Mouse (Mus musculus) frontal cortex, postnatal 25 days (tissue): ENCODE results near the gene H3f3a.

Experiments used
- DNase-seq, 2 experiments: peaks; one replicate each; pipeline ENCODE4 v3.0.0; 2022; ENCODE audit warnings: low spot score in 2 of 2

Gene H3f3a

DNA sequence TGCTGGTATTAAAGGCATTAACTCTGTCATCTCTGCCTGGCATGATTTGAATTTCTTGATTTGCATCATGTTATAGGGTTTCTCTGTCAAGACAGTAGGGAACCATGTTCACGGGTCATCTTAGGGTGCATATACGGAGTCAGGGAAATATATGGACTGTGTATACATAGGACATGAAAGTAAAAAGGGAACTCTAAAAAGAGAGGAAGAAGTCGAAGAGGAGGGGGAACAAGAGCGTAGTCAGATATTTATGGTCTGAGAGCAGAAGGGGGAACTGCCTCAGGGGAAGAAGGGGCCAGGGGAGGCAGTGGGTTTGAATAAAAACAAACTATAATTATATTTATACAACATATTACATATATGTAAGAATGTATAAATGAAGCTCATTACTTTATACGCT, 8.5 kb upstream of the H3f3a start:
- no peak for DNase-seq

DNA sequence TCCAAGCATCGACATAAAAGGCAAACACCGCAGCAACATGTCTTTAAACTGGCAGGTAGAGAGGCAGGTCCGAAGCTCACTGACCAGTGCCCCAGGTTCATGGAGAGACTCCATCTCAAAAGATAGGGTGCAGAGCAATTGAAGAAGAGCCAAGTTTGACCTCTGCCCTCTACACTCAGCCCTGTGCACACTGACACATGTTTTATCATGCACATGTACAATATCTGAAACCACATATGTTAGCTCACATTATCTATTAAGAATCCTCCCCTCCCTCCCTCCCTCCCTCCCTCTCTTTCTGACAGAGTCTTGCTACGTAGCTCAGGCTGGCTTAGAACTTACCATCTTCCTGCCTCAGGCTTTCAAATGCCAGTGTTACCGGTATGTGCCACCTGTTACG, 7.4 kb upstream of the H3f3a start:
- DNase-seq: no peak

DNA sequence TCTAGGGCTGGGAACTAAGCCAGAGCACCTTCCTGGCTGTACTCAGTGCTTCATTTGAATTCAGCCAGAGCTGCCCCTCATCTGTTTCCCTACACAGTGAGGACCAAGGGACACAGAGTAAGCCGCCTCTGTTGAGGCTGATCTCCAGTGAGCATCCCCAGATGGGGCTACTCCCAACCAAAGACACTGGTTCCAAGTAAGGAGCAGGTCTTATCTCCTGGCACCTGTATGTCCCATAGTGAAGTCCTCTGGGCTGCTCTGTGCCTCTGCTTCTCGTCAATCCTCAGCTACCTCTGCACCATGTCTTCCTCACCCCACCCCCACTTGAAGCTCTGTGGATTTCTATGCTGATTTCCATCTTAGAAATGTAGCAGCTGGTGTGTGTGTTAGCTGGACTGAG, 4.3 kb upstream of the H3f3a start:
- no peak for DNase-seq

DNA sequence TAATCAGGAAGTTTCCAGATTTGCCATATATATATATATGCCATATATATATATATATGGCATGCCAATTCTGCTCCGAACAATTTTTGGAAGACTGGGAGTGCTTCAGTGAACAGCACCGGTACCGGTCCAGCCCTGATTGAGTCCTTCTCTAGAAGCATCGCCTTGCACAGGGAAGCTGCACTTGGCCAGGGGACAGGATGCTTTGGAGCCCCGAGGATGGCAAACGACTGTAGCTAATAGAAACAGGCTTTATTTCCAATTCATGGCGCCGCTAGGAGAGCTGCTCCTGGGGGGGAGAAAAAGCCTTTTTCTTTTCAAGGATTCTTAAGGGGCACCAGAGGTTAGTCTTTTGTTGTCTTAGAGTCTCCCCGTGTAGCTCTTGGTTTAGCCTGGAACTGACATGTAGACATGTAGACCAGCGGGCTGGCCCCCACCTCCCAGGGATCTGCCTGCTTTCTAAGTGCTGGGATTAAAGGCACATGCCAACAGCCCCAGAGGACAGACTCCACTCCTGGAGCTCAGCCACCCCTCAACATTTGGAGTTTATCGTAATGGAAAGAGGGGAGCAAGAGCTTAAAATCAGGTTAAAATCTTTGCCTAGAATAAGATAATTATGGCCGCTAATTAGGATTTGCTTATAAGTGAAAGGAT, 1.8 kb upstream of the H3f3a start:
- DNase-seq: no peak

DNA sequence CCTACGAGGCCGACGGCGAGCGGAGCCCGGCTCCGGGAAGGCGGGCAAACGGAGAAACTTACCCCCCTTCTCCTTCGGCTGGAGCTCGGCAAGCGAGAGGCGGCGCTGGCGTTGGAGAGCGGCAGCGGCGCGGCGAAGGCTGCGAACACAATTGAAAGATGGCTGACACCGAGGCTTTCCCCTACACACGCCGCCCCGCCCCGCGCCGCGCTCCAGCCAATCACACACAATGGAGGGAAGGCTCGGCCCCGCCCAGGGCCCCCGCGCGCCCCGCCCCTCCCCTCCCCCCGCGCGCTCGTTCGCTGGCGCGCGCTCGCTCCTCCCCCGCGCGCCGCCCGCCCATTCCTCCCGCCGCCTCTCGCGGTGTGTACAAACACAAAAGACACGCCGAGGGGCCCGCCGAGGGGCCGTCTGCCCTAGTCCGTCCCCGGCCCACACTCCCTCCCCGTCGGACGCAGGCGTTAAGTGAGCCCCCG, 296 bp downstream of the H3f3a start:
- DNase-seq: peak; percentile 86 to 89

DNA sequence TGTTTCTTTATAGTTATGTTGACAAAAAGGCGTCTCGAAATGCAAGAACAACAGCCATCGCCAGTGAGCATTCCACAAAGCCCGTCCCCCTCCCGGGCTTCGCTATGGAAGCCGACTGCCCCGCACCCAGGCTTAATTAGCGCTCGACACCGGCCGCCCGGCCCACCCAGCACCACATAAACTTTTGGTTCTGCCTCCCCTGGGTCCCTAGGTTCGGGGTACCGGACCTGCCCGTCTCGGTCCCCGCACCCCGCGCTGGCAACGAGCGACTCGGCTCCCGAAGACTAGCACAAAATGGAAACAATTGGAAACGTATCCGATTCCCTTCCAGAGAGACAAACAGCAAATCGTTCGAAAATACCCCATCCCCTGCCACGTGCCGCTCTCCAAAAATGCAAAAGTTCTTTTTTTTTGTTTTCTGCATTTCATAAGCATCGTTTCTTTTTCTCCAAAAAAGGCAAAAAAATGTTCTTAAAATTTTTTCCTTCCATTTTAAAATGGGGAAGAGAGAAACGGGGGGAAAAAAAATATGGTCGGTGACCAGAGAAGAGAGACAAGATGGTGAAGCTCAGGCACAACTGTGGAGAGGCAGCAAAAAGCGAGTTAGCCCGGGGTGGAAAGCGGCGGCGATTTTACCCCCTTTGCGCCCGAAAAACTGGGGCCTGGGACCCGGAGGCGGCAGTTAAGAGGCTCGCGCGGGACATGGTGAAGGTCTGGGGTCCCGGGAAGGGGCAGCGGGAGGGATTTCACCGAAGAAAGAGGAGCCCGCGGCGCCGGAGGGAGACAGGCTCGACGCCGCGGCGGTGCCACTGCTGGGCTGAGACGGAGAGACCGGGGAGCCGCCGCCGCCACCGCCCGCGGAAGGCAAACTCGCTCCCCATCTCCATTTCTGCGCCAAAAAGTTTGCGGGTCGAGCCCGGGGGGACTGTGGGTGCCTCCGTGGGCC, 1.0 kb downstream of the H3f3a start:
- peak; percentile 16 to 49 for DNase-seq

DNA sequence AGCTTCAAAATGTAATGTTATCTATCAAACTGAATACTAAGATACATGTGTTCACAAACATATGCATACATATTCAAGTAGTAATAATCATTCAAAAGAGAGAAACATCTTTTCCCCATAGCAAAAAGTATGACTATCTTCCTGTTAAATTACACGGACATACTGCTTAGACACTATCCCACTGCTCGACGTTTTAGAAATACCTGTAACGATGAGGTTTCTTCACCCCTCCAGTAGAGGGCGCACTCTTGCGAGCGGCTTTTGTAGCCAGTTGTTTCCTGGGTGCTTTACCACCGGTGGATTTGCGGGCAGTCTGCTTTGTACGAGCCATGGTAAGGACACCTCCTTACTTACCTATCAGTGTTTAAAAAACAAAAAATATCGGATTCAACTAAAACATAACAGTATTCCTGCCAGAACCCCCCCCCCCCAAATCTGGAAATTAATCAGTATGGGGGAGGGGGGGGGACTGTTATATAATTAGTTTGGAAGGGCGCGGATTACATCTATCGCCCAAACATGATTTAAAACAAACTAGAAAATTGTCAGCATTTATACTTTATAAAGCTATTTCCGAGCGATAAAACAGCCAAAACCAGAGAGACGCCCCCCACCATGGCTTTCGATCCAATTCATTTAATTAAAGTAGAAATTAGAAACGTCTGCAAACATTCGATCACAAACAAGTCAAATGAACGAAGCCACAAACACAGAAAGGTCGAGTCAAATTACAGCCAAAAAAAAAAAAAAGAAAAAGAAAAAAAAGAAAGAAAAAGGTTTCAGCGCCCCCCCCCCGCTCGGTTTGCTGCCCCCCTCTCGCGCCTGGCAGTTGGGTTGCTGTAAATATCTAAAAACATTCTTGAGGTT, 1.9 kb downstream of the H3f3a start:
- no peak for DNase-seq

DNA sequence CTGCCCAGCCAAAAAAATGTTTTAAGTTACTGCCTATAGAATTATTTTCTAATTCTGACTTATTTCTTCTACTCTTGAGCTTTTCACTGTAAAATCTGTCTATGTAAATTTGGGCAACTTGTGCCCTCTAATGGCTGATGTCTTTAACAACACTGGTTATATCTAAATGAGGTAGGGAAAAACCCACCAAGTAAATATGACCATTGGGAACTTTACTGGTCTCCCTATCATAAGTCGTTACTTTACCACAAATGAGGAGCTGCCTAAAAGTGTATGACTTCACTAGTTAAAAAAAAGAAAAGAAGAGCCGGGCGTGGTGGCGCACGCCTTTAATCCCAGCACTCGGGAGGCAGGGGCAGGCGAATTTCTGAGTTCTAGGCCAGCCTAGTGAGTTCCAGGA, 2.8 kb downstream of the H3f3a start:
- no peak for DNase-seq

DNA sequence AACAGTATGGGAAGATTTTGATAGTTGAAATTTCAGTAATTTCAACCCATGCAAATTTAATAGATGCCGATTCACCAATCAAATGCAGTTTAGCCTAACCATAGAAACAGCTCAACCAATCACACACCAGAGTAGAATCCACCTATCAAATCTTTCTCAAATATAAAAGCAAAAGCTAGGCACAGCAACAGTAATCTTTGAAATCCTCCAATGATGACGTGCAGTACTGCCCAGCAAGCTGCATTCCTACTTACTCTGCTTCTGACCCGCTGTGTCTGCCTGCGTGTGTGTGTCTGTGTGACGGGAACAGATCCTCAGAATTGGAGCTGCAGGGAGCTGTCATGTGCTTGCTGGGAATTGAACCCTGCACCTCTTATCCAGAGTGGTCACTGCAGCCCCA, 4.9 kb downstream of the H3f3a start:
- DNase-seq: no peak

DNA sequence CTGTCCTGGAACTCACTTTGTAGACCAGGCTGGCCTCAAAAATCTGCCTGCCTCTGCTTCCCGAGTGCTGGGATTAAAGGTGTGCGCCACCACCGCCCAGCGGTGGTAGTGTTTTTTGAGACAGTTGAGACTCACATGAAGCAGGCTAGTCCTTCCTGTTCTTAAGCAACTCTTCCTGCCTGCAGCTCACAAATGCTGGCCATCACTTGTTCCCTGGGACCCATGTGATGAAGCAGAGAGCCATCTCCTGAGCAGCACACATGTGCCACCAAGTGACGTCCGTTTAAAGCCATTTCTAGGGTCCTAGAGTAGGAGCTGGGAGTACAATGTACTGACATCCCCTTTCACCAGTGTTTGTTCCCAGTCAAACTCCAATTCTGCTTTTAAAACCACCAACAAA, 9.9 kb downstream of the H3f3a start:
- no peak for DNase-seq

DNA sequence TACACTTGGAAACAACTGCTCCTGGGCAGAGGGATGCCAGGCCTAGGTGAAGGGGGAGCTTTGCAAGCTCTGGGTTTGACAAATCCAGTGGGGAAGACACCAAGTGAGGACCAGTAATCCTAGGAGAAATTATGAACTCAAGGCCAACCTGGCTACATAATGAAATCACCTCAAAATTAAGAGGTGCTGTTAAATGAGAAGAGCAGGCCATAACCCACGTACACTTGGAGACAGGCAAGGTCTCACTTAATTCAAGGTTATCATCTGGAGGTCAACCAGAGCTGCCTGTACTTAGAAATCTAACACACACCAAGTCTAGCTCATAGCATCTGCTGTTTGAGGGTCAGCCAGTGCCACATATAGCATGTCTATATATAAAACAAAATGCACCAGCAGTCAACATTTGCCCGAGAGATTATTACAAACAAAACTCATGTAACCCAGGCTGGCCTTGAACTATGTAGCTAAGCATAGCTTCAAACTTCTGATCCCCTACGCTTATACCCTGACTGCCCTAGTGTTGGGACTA, 12.2 kb downstream of the H3f3a start:
- no peak for DNase-seq

DNA sequence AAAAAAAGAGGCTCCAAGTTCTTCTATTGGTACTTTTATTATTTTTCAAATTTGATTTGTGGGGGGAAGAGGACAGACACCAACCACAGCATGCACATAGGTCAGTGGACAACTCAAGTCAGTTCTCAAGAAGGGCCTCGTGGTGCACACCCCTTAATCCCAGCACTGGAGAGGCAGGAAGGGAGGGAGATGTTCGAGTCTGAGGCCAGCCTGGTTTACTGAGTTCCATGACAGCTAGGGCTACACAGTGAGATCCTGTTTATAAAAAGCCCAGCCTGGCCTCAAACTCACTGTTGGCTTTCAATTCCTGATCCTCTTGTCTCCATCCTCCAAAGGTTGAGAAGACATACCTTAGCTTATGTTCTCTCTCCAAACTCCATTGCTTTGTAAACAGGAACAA, 12.9 kb downstream of the H3f3a start:
- DNase-seq: no peak

DNA sequence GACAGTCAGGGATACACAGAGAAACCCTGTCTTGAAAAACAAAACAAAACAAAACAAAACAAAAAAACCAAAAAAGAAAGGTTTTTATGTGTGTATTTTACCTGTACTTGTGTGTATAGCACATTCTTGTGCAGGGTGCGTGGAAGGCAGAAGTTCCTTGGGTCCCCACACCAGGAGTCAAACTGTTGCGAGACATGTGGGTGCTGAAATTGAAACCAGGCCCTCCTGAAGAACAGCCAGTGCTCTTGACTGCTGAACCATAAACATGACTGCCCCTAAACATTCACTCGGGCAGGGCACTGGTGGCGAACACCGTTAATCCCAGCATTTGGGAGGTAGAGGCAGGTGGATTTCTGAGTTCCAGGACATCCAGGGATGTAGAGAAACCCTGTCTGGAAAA, 13.7 kb downstream of the H3f3a start:
- DNase-seq: no peak

DNA sequence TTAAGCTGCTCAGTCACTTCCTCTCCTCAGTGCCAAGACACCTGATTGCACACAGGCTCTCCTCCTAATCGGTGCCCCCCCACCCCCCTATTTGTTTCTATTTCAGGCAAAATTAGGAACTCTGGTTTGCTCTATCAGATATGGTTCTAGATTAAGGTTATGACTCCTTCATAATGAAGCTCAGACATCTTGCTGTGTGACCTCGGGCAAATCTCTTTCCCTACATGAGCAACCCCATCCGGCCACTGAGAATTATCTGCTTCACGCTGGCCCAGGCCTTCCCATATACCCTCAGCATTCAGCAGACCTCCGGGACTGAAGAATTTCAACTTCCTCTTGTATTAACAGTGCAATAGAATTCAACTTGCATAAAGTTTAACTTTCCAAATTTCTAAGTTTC, 14.5 kb downstream of the H3f3a start:
- no peak for DNase-seq

DNA sequence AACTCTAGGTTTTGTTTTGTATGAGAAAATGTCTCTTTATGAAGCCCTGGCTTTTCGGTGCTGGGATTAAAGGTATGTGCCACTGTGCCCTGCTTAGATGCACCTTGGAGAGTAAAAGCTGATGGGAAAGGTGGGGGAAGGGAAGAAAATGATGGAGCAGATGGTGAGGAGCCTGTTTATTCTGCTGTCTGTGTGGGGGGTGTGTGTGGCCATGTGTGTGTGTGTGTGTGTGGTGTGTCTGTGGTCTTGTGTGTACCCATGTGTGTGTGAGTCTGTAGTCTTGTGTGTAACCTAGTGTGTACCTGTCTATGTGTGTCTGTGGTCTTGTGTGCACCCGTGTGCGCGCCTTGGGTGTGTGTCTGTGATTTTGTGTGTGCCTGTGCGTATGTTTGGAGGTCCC, 15.1 kb downstream of the H3f3a start:
- DNase-seq: no peak

DNA sequence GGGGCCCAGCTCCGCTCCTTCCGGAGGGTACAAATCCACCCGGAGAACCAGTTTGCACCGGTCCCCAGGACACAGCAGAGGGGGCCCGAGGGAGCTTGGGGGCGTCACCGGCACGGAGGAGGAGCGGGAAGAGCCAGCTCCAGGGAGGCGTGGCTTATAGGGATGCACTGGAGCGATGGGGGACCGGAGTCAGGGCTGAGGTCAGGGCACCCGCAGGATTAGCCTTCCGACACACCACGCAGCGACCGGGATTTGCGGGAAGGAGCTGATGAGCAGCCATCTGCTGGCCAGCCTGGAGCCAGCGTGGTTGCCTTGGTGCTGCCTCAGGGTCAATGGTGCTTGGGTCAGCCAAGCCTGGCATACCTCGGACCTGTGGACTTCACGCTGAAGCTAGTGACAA, 19.6 kb downstream of the H3f3a start:
- DNase-seq: no peak

DNA sequence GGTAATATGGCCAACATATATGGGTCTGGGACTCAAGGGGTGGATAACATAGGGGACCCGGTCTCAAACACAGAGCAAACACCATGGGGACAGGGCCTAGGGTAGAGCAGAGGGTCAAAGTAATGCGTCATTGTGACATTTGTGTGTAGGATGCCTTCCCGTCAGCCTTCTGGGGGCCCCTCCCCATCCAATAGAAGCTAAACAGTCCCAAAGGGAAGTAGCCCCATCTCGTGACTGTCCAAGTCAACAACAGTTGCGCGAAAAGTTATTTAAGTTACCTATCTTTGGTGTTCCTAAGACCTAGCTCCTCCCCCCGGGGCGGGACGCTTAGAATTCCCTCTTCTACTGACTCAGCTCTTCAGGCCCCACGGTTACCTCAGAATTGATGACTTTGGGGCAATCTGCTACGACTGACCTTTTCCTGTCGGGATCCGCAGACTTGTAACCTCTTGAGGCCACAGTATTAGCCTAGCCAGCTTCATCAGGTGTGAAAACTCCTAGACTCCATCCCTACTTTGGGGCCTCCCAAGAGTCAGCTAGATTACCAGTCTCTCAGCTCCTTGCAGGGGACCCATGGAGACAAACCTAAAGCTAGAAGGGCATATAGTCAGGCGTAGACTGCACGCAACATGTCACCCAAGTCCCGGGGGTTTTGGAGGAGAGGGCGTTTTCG, 20.2 kb downstream of the H3f3a start:
- no peak for DNase-seq

DNA sequence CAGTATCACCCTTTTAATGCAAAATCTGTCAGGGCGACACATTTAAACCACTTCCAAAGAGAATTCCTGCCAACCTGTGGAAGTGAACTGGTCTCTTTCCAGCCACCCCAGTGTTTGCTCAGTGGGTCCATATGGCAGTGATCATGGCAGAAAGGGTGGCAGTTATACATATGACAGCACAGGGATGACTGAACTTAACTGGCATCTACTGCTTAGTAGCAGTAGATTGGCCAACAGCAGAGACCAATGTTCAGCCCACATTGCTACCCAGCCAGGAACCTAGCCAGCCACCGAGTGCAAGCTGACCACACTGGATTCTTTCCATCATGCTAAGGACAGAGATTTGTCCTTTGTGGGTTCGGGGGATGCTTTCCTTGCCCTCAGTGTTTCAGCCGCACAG, 20.9 kb downstream of the H3f3a start:
- DNase-seq: no peak

DNA sequence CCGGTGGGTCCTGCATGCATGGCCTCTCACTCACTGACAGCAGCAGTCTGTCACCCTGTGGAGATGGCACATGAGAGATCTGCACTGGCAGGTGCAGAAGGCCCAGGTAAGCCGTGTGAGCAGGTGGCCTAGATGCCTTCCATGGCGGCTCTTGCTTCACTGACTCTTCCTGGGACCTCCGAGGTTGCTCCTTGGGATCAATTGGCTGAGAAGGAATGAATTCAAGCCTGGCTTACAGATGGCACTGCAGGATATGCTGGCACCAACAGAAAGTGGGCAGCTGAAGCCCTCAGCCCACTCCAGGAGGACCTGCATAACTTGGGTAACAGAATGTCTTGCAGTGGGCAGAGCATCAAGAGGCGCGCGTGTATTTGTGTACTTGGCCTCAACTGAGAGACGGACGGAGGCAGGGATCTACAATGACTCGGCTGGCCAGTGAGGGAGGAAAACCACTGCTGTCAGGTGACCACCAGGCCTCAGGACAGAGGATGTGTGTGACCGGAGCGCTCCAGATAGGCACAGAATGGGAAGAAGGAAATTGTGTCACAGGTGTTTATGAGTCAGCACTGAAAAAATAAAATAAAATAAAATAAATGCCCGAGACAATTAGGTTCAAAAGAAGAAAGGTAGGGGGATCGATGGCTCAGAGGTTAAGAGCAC, 21.8 kb downstream of the H3f3a start:
- DNase-seq: no peak

DNA sequence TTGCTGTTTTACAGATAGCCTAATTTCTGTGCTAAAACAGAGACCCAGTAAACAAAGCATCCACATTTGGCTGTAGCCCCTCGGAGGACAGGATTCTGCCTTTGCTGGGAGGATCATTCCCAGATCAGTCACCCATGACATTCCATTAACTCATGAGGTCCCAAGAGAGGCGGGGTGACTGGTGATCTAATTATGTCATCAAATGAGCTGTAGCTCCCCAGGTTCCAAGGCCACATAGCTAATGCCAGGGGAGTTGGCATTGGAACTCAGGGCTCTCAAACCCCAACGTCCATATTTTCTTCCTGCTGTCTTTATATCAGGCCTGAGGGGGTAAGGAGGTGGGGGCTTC, 30.2 kb downstream of the H3f3a start:
- DNase-seq: no peak
